Mouse (Mus musculus): ENCODE data around the gene Fshr. TPM values are rescaled to one million over a fixed set of nuclear protein-coding genes. Genes with fewer than 3 reads are reported as not detected.

Fshr gene
- polyA plus RNA-seq, 1 experiment from 2014 or later = not detected

DNA sequence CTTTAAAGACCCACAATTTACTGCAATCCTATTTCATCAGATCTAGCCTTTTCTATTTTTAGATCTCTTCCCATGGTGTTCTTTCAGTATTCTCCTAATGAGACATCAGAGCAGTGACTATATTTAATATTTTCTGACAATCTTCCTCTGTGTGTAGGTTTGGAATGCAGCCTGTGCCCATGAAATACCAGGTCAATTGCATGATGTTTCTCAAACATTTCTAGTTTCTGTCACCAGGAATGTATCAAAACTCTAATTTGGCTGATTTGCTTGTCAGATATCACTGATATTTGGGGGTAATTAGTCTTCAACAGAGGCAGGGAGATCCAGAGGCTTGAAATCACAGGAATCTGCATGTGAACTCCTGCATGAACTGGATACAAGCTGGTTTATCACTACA, 186.8 kb downstream of the Fshr start:
- Histone ChIP-seq H3K9ac (replicated peaks; ENCODE audit: low read length) (no peak overlapping the region), H3K4me3 (replicated peaks; ENCODE audit: low read depth, low read length) (no peak overlapping the region), H3K27me3 (ENCODE audit: control insufficient read depth, insufficient read depth, low read length) (no peaks in the 10 kb centered on the region), H3K9me3 (ENCODE audit: control insufficient read depth, low read length) (no peaks in the 10 kb centered on the region), H3K36me3 (ENCODE audit: control insufficient read depth, insufficient read depth, low read length) (no peaks in the 10 kb centered on the region), H3K4me2 (ENCODE audit: low read length) (no peak overlapping the region), H3K27ac (replicated peaks; ENCODE audit: low read depth, low read length) (no peak overlapping the region), H3K4me1 (ENCODE audit: control insufficient read depth, insufficient read depth, low read length) (no peaks in the 10 kb centered on the region)
- no peak for DNase-seq
- no peak for ATAC-seq (ENCODE audit: low FRiP score, low TSS enrichment)

DNA sequence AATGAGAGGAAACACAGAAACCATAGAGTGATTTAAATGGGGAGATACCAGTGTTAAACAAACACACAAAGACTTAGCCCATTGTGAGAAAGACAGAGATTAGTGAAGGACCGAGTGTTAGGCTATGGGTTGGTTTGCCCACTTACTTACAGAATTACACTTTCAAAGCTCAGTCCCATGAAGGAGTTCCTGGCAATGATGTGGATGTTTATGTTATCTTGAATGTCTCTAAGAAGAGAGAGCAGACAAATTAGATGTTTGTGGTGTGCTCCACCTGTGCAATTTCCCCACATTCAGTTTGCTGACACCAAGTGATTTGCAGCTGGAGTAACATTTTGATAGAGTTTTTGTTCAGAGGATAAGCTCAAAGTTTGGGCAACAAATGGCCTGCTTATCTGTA, 191.4 kb downstream of the Fshr start:
- Histone ChIP-seq H3K9ac (replicated peaks; ENCODE audit: low read length) (no peak overlapping the region), H3K27me3 (ENCODE audit: control insufficient read depth, insufficient read depth, low read length) (no peaks in the 10 kb centered on the region), H3K4me2 (ENCODE audit: low read length) (no peak overlapping the region), H3K36me3 (ENCODE audit: control insufficient read depth, insufficient read depth, low read length) (no peaks in the 10 kb centered on the region), H3K27ac (replicated peaks; ENCODE audit: low read depth, low read length) (no peak overlapping the region), H3K4me1 (ENCODE audit: control insufficient read depth, insufficient read depth, low read length) (no peaks in the 10 kb centered on the region), H3K9me3 (ENCODE audit: control insufficient read depth, low read length) (no peaks in the 10 kb centered on the region), H3K4me3 (replicated peaks; ENCODE audit: low read depth, low read length) (no peak overlapping the region)
- 70% methylated on average over 1 of the region's 1 CpGs for WGBS
- DNase-seq (no peak), ATAC-seq (ENCODE audit: low FRiP score, low TSS enrichment) (no peak)

DNA sequence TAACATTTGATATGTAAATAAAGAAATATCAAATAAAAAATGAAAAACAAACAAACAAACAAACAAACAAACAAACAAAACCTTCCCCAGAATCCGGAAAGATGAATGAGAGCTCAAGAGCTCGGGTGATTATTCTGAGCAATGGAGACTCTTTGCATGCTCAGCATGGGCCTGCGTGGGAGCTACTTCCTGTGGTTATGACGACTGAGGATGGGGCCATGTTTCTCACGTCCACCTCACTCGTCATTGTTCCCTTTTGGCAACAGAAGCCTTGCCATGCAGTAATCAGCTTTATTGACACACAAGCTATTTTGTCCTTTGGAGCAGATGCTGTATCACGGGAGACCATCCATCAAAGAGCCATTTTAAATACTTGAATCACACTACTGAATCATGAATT, 191.8 kb downstream of the Fshr start:
- Histone ChIP-seq H3K36me3 (ENCODE audit: control insufficient read depth, insufficient read depth, low read length) (no peaks in the 10 kb centered on the region), H3K27me3 (ENCODE audit: control insufficient read depth, insufficient read depth, low read length) (no peaks in the 10 kb centered on the region), H3K27ac (replicated peaks; ENCODE audit: low read depth, low read length) (no peak overlapping the region), H3K4me2 (ENCODE audit: low read length) (no peak overlapping the region), H3K9ac (replicated peaks; ENCODE audit: low read length) (no peak overlapping the region), H3K4me3 (replicated peaks; ENCODE audit: low read depth, low read length) (no peak overlapping the region), H3K4me1 (ENCODE audit: control insufficient read depth, insufficient read depth, low read length) (no peaks in the 10 kb centered on the region), H3K9me3 (ENCODE audit: control insufficient read depth, low read length) (no peaks in the 10 kb centered on the region)
- ATAC-seq (ENCODE audit: low FRiP score, low TSS enrichment) (no peak), DNase-seq (no peak)
- WGBS = 73% methylated on average over 7 of the region's 7 CpGs

DNA sequence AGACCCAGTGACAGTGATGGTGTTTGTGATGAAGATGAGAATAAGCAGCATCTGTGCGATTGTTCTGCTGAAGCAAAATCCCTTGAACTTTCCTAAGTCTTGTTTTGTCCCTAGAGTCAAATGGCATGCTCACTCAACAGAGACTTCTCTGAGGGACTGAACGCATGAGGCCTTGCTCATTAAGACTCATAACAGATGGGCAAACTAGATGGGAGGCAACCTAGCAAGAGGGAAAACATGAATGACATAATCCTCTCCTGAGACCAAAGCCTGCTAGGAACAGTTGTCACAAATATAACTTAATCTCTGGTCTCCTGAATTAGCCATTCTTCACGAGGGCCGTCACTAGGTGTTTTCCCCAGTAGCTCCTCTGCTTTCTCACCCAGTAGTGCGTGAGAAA, 194.5 kb downstream of the Fshr start:
- H3K4me2 ChIP-seq (ENCODE audit: low read length) = no peak overlapping the region
- no peak for DNase-seq
- no peaks in the 10 kb centered on the region for H3K4me1 ChIP-seq (ENCODE audit: control insufficient read depth, insufficient read depth, low read length)
- H3K36me3 ChIP-seq (ENCODE audit: control insufficient read depth, insufficient read depth, low read length) = no peaks in the 10 kb centered on the region
- H3K27ac ChIP-seq (replicated peaks; ENCODE audit: low read depth, low read length) = no peak overlapping the region
- H3K27me3 ChIP-seq (ENCODE audit: control insufficient read depth, insufficient read depth, low read length) = no peaks in the 10 kb centered on the region
- no peaks in the 10 kb centered on the region for H3K9me3 ChIP-seq (ENCODE audit: control insufficient read depth, low read length)
- no peak overlapping the region for H3K9ac ChIP-seq (replicated peaks; ENCODE audit: low read length)
- 46% methylated on average over 5 of the region's 5 CpGs for WGBS
- no peak for ATAC-seq (ENCODE audit: low FRiP score, low TSS enrichment)
- no peak overlapping the region for H3K4me3 ChIP-seq (replicated peaks; ENCODE audit: low read depth, low read length)

DNA sequence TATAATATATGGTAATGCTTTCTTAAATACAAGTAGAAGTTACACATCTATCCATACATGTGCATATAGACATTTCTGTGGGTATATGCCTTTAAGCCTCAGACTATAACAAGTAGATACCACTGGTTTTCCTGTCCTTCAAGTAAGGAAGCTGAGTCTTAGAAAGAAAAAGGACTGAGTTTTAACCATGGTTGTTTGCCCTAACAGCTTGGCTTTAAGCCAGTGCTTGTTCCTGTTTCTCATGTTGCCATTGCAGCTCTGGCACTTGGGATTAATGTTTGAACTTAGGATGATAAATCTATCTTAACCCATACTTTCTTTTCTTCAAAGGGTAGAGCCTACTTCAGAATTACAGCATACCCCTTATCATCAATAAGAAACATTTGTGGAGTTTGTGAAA, 200.6 kb downstream of the Fshr start:
- no peak overlapping the region for H3K27ac ChIP-seq (replicated peaks; ENCODE audit: low read depth, low read length)
- H3K27me3 ChIP-seq (ENCODE audit: control insufficient read depth, insufficient read depth, low read length) = no peaks in the 10 kb centered on the region
- no peaks in the 10 kb centered on the region for H3K9me3 ChIP-seq (ENCODE audit: control insufficient read depth, low read length)
- DNase-seq (no peak), ATAC-seq (ENCODE audit: low FRiP score, low TSS enrichment) (no peak)
- no peaks in the 10 kb centered on the region for H3K4me1 ChIP-seq (ENCODE audit: control insufficient read depth, insufficient read depth, low read length)
- H3K4me3 ChIP-seq (replicated peaks; ENCODE audit: low read depth, low read length) = no peak overlapping the region
- H3K4me2 ChIP-seq (ENCODE audit: low read length) = no peak overlapping the region
- no peak overlapping the region for H3K9ac ChIP-seq (replicated peaks; ENCODE audit: low read length)
- no peaks in the 10 kb centered on the region for H3K36me3 ChIP-seq (ENCODE audit: control insufficient read depth, insufficient read depth, low read length)

DNA sequence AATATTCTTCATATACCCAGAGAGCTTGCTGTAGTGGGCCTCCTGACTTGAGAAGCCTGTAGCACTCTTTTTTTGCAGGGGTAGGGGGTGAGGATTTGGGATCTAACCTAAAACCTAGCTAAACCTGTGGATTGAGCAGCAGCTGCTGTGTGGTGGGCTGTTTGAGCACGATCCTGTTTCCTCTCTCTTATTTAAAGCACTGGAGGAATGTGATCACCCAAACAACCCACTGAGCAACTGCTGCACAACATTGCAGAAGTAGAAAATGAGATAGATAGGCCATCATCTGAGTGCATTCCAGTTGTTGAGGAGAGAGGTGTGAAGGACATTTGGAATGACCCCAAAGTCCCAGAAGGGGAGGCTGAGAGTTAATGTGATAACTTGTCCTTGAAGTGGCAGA, 202.2 kb downstream of the Fshr start:
- no peak for DNase-seq

DNA sequence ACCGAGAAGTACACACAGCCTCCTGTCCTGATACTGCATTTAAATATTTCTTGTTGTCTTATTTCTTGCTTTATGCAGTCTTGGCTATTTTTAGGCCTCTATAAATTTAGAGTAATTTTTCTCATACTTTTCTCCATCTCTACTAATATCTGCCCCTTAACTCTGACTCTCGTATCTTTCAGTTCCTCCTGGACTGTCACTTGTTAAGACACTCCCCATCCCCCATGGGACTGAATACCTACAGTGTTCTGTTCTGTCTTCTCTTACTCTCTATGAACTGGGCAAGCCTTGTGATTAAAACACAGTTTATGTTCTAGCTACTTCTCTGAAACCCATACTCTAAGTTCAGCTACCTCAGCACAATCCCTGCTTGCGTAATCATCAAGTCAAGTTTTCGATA, 209.2 kb downstream of the Fshr start:
- ATAC-seq (ENCODE audit: low FRiP score, low TSS enrichment) (no peak), DNase-seq (no peak)
- Histone ChIP-seq H3K9me3 (ENCODE audit: control insufficient read depth, low read length) (no peaks in the 10 kb centered on the region), H3K4me3 (replicated peaks; ENCODE audit: low read depth, low read length) (no peak overlapping the region), H3K4me2 (ENCODE audit: low read length) (no peak overlapping the region), H3K27me3 (ENCODE audit: control insufficient read depth, insufficient read depth, low read length) (no peaks in the 10 kb centered on the region), H3K36me3 (ENCODE audit: control insufficient read depth, insufficient read depth, low read length) (no peaks in the 10 kb centered on the region), H3K4me1 (ENCODE audit: control insufficient read depth, insufficient read depth, low read length) (no peaks in the 10 kb centered on the region), H3K27ac (replicated peaks; ENCODE audit: low read depth, low read length) (no peak overlapping the region), H3K9ac (replicated peaks; ENCODE audit: low read length) (no peak overlapping the region)
- WGBS = 92% methylated on average over 4 of the region's 4 CpGs

More for the DNA sequence above, 202.2 kb downstream of the Fshr start:
- Histone ChIP-seq H3K27me3 (ENCODE audit: control insufficient read depth, insufficient read depth, low read length) (no peaks in the 10 kb centered on the region), H3K4me3 (replicated peaks; ENCODE audit: low read depth, low read length) (no peak overlapping the region), H3K4me1 (ENCODE audit: control insufficient read depth, insufficient read depth, low read length) (no peaks in the 10 kb centered on the region), H3K4me2 (ENCODE audit: low read length) (no peak overlapping the region), H3K9ac (replicated peaks; ENCODE audit: low read length) (no peak overlapping the region), H3K27ac (replicated peaks; ENCODE audit: low read depth, low read length) (no peak overlapping the region), H3K9me3 (ENCODE audit: control insufficient read depth, low read length) (no peaks in the 10 kb centered on the region), H3K36me3 (ENCODE audit: control insufficient read depth, insufficient read depth, low read length) (no peaks in the 10 kb centered on the region)
- no peak for ATAC-seq (ENCODE audit: low FRiP score, low TSS enrichment)
- 87% methylated on average over 1 of the region's 1 CpGs for WGBS

DNA sequence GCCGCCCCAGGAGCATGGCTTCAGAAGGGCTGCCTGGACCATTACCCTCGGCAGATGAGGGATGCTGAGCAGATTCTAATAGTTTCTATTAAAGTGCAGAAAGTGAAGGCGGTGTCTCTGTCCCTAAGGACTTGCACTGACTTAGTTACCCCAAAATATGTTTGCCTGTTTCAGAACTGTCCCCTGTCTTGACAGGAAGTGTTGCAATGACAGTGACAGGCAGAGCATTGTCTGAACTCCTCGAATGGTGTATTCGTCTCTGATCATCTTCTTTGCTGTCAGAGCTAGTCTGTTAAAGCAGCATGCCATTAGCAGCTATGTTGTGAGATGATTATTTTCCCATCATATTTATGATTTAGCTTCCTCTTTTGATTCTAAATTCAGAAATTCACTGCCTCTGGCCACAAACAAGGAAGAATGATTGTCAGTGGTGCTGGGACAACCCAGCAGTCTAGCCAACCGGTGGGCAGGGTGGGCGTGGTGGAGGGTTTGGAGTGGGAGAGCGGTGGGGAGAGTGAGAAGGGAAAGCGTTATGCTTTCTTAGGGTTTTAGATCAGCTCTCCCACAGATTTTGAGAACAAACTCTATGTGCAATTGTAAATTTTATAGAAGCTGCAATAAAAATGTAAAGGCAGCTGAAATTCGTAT, 219.6 kb downstream of the Fshr start:
- H3K9me3 ChIP-seq (ENCODE audit: control insufficient read depth, low read length) = no peaks in the 10 kb centered on the region
- H3K27me3 ChIP-seq (ENCODE audit: control insufficient read depth, insufficient read depth, low read length) = no peaks in the 10 kb centered on the region
- H3K4me3 ChIP-seq (replicated peaks; ENCODE audit: low read depth, low read length) = no peak overlapping the region
- H3K27ac ChIP-seq (replicated peaks; ENCODE audit: low read depth, low read length) = no peak overlapping the region
- DNase-seq (no peak), ATAC-seq (ENCODE audit: low FRiP score, low TSS enrichment) (no peak)
- no peaks in the 10 kb centered on the region for H3K4me1 ChIP-seq (ENCODE audit: control insufficient read depth, insufficient read depth, low read length)
- no peak overlapping the region for H3K9ac ChIP-seq (replicated peaks; ENCODE audit: low read length)
- 79% methylated on average over 10 of the region's 10 CpGs for WGBS
- no peak overlapping the region for H3K4me2 ChIP-seq (ENCODE audit: low read length)
- H3K36me3 ChIP-seq (ENCODE audit: control insufficient read depth, insufficient read depth, low read length) = no peaks in the 10 kb centered on the region

DNA sequence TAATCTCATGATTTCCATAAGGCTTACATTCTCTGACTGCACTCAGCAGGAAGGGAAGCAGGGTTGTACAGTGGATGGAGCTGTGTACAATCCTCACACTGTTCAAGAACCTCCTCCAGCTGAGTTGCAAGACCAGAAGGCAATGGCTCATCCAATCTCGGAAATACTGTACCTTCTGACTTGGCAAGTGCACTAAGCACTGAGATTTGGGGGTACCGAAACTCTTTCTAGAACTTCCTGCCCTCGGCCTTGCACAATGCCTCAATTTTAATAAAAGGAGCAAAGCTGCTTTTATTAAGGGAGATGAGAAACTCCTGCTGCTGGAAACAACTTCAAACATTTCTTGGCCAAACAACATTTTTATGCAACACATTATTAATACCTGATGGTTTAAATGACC, 225.9 kb downstream of the Fshr start:
- WGBS = 89% methylated on average over 3 of the region's 3 CpGs
- H3K4me3 ChIP-seq (replicated peaks; ENCODE audit: low read depth, low read length) = no peak overlapping the region
- no peaks in the 10 kb centered on the region for H3K27me3 ChIP-seq (ENCODE audit: control insufficient read depth, insufficient read depth, low read length)
- no peaks in the 10 kb centered on the region for H3K36me3 ChIP-seq (ENCODE audit: control insufficient read depth, insufficient read depth, low read length)
- ATAC-seq (ENCODE audit: low FRiP score, low TSS enrichment) (no peak), DNase-seq (no peak)
- H3K9ac ChIP-seq (replicated peaks; ENCODE audit: low read length) = no peak overlapping the region
- no peaks in the 10 kb centered on the region for H3K4me1 ChIP-seq (ENCODE audit: control insufficient read depth, insufficient read depth, low read length)
- no peak overlapping the region for H3K4me2 ChIP-seq (ENCODE audit: low read length)
- no peaks in the 10 kb centered on the region for H3K9me3 ChIP-seq (ENCODE audit: control insufficient read depth, low read length)
- H3K27ac ChIP-seq (replicated peaks; ENCODE audit: low read depth, low read length) = no peak overlapping the region

All from midbrain, embryonic 14.5 days (tissue).